Mouse (Mus musculus): Measurements from ENCODE around the gene Micall2.
"Not testable (repeated sequence)": the region's sequence is repeated elsewhere in the genome, so short reads cannot be mapped to it uniquely, and the experiment has no call there.

The Micall2 gene

GRCm38 (mm10) chr5:139727261-139727660 lies 8.9 kb downstream of the Micall2 start:
- DNase-seq, result no peak

DNA sequence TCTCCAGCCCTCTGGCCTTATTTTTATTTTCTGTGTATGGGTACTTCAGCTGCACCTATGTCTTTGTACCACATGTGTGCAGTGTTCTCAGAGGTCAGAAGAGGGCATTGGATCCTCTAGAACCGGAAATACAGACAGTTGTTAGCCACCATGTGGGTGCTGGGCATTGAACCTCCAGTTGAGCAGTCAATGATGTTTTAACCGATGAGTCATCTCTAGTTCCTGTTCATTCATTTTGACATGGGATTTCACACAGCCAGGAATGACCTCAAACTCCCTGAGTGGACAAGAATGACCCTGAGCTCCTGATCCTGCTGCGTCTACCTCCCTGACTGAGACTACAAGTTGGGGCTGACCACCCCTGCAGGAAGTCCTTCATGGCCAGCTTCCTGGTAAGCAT lies 9.9 kb downstream of the Micall2 start:
- DNase-seq, result no peak

GRCm38 (mm10) chr5:139724336-139725116 lies 11.6 kb downstream of the Micall2 start:
- no peak for DNase-seq

GRCm38 (mm10) chr5:139723113-139723512 lies 13.0 kb downstream of the Micall2 start:
- DNase-seq, result no peak

DNA sequence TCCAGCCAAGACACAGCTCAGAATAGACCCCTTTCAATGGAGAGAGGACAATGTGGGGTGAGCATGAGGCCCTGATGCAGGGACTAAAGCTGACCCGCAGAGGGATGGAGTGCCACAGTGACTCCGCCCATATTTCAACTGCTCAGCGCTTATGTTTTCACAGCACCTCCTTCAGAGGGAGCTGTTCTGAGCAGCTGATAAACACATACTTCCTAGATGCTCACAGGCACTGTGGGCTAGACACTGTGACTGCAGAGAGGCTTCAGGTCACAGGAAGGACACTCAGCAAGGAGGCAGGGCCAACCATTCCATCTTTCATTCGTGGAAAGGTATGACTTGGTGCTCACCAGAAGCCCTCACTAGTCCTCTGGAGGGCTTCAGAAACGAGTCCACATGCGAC lies 13.4 kb downstream of the Micall2 start:
- DNase-seq, result no peak

DNA sequence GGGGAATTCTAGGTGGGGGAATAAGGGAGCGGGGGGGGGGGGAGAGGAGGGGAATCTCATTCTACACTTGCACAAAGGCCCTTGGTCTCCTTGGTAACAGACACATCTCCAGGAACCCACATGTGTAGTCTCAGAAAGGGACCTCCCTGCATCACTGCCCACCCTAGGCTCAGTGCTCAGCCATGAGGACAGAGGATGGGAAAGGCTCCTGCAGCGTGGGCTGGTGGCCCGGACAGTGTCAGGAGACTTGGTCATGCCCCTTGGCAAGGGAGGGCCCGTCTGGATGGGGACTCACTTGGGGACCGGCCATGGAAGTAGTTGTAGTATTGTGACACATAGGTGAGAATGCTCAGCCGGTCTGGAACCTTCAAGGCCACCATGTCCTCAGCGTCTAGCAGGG lies 17.2 kb downstream of the Micall2 start:
- DNase-seq, result no peak

DNA sequence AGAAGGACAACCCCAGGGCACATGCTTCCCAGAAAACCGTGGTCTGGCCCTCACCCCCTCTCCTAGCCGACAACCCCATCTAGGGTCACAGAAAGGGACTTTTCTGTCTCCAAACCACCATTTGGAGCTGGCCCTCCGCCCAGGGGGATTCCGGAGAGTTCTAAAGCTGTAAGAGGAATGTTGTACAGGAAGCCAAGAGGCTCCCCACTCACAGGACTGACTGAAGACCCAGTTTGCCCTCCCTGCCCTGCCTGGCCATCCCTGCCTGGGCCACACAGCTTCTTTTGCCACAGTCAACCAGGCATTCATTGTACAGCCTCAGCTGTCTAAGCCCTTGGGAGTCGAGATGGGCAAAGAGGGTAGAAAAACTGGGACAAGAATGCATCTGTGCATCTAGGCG lies 17.6 kb downstream of the Micall2 start:
- DNase-seq, result no peak

- DNase-seq, result peak; percentile 65 to 72
Observed at GRCm38 (mm10) chr5:139717723-139718122, 18.4 kb downstream of the Micall2 start.

DNA sequence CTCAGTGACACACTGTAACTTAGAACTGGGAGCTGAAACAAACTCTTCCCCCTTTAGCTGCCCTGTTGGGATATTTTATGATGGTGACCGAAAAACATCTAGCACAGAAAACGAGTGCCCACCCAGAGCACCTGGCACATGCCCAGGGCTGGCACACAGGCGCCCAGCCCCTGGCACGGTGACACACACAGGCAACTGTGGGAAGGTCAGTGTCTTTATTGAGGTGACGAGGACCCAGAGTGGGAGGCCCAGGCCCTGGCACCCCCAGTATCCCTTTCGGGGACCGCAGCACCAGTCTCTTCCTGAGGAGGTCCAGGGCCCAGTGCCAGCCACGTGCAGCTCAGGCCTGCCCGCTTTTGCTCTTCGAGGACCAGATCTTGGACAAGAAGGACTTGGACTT lies 29.6 kb downstream of the Micall2 start:
- DNase-seq, result no peak

GRCm38 (mm10) chr5:139702905-139703304 lies 33.2 kb downstream of the Micall2 start:
- no peak for DNase-seq

DNA sequence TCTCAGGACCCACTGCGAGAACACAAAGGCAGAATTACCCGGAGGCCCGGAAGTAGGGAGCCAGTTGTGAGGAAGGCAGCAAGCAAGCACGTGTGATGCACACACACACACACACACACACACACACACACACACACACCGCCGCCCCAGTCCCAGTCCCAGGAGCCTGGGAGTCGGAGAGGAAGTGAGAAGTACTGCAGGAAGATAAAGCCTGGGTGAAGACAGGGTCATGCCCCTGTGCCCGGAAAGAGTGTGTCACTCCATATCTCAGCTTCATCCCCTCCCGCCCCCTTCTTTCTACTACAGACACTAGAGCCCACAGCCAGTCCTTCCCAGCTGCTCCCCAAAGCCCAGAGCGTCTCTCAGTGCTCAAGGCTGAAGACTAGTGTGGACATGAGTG lies 33.9 kb downstream of the Micall2 start:
- DNase-seq, result no peak

- DNase-seq, result no peak
Observed at GRCm38 (mm10) chr5:139696954-139697353, 39.2 kb downstream of the Micall2 start.

DNA sequence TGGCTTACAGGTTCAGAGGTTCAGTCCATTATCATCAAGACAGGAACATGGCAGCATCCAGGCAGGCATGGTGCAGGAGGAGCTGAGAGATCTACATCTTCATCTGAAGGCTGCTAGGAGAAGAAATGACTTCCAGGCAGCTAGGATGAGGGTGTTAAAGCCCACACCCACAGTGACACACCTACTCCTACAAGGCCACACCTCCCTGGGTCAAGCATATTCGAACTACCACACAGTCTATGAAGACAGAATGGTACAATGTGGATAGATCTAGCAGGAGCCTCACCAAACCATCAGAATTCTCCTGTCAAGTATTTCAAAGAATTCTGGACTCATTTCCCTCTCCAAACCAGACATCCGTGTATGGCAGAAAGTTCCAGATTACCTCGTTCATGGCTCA lies 40.3 kb downstream of the Micall2 start:
- not testable (repeated sequence) for DNase-seq

- DNase-seq, result peak; percentile 48 to 62
Observed at GRCm38 (mm10) chr5:139694989-139695571, 41.1 kb downstream of the Micall2 start.

GRCm38 (mm10) chr5:139694292-139694988 lies 41.7 kb downstream of the Micall2 start:
- peak; percentile 25 to 29 for DNase-seq

DNA sequence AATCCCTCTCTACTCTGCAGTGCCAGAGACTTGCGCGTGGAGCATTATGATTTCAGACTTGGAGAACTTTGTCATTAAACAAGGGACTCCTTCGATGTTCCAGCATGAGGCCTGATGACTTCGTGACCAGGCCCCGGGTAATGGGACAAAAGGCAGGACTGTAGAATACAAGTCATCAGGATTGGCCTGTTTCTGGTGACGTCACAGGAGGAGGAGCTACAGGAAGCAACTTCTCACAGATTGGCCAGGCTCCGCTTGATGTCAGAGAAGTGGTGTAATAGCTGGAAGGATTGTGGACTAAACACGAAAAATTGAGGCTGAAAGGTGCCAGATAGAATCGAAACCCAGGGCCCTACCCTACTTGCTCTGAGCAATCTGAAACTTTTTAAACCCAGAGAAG lies 45.3 kb downstream of the Micall2 start:
- no peak for DNase-seq

DNA sequence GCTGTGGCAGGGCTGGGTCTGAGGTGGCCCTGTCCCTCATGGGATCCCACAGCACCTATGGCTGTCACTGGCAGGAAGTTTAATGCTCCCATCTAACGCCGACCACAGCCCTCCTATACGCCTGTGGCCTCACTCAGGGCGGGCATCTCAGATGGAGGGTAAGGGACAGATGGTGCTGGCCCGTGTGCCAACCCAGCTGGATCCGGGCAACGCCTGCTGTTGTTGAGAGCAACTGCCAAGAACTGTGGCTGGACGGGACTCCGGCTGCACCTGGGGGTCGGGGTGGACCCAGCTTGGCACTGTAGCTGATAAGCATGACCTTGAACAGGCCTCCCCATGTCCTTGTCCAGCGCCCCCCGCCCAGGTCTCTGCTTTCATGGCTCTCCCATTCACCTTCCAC lies 47.8 kb downstream of the Micall2 start:
- peak; percentile 67 to 71 for DNase-seq

DNA sequence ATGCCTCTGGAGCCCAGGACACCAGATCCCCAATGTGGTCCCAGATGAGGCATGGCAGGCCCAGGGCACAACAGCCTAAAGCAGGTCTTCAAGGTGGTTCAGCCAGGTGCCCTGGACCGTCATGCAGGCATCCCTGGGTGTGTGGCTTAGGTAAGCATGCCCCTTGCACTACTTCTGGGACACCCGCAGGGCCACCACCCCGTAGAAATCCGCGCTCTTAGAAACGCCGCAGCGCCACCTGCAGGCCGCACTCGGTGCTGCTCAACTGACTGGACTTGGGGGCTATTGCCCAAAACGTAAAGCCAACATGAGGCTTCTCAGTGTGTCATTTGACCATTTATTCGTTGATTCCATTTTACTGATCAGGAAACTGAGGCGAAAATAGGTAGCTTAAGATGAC lies 48.5 kb downstream of the Micall2 start:
- peak; percentile 57 to 65 for DNase-seq

DNA sequence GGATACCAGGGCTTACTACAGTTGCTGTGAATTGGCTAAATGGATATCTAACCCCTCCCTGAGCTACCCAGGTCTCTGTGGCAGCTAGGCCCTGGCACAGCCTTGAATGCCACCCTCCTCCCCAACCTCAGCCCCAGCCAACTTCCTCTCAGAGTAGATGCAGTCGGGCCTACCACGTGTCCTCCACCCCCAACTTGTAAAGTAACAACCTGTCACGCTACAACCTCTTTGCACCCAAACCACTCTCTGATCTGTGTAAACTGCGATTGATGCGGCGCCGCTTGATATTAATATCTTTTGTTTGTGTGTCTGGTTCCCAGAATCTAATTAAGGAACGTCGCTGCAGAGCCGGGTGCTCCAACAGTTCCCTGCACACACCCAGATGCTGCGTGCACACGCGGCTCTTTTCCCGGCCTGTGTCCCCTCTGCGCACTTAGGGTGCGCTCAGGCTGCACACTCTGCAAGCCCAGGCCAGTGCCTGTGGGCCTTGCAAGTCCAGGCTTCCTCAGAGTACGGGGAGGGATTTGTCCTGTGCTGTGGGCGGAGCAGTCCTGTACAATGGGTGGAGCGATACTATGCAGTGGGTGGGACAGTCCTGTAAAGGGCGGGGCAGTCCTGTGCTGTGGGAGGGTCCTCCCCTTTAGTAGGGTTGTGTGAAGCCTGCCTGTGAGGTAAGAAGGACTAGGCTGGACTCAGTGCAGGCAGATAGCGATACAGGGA lies 49.4 kb downstream of the Micall2 start:
- no peak for DNase-seq

GRCm38 (mm10) chr5:139683228-139683627 lies 52.9 kb downstream of the Micall2 start:
- no peak for DNase-seq

DNA sequence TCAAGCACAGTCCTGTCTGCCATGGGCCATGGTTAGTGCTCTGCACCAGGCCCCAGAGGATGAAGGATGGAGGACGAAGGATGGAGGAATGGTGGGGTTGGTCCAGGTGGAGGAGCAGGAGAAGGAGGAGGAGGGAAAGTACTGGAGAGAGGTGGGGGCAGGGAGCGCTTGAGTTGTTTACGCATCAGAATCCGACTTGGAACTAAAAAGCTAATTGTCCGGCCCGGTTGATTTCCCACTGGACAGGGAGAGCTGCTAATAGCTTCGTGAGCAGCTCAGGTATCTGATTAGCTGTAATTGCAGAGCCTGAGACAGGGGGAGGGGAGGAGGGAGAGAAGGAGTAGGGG lies 53.5 kb downstream of the Micall2 start:
- DNase-seq, result no peak

DNA sequence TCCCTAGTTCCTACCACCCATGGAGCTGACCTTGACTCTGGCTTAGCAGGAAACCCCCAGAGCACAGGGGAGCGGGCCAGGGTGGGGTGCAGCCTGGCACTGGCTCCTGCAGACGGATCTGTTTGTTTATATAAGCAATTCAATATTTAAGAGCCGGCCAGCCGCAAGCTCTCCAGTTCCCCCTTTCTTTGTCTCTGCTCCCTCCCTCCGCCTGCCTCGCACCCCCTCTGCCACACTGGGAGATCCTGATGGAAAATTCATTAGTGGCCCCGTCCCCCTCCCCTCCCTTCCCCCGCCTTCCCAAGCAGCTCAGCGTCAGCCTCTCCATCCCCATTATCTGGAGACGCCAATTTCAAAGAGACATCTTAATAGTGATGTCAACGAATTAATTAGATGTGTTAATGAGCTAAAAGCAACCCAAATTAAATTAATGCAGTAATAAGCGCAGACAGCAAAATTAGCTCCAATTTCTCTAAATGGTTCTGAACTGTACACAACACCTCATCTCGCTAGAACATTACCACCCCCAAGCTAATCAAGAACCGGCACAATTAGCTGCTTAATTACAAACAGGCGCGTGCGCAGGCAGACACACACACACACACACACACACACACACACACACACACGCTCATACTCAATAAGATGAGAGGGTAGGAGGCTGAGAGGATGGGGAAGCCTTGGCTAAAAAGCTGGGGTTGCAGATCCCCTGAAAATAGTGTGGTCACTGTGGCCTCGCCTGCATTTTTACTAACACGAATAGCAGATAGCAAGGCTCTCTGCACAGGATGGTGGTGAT lies 54.1 kb downstream of the Micall2 start:
- DNase-seq, result no peak

DNA sequence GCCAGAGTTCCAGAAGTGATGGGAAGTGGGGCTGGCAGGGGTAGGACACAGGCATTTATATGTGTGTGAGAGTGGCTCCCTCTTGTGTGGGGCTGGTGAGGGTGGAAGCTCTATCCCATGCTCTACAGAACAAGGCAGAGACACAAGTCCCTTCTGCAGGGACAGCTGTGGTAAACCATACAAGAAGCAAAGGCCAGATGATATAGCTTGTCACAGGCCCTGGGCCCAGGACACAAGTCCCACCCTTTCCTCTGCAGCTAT lies 60.5 kb downstream of the Micall2 start:
- DNase-seq, result no peak

Measured in cerebellum, postnatal 36 days (tissue).